Mouse (Mus musculus) heart, embryonic 11.5 days (tissue): ENCODE measurements around the gene Cldn9. TPM values are rescaled to one million over a fixed set of nuclear protein-coding genes. Genes with fewer than 3 reads are reported as not detected.

Source experiments
- ATAC-seq: fragments of 200-750 bp; cut with Nextera tagmentation; replicated peaks from 2 replicates; pipeline ENCODE4 v1.8.0; 2017; ENCODE audit warnings: moderate library complexity; ENCODE audit not compliant: insufficient number of reproducible peaks, low FRiP score, low TSS enrichment
- H3K27ac ChIP-seq: fragments of 300-500 bp; sonication (generic); 2 replicates; pipeline ENCODE4 v1.5.1; 2014; ENCODE audit warnings: mild to moderate bottlenecking, low read depth, low read length
- H3K27me3 ChIP-seq: fragments of 300-500 bp; sonication (generic); 2 replicates; pipeline ENCODE4 v1.6.1; 2014; ENCODE audit warnings: mild to moderate bottlenecking, low read length, mixed read lengths; ENCODE audit not compliant: control insufficient read depth, insufficient read depth
- H3K36me3 ChIP-seq: fragments of 300-500 bp; sonication (generic); 2 replicates; pipeline ENCODE4 v1.6.1; 2014; ENCODE audit warnings: mild to moderate bottlenecking, low read length, moderate library complexity, mixed read lengths; ENCODE audit not compliant: control insufficient read depth, insufficient read depth
- H3K4me1 ChIP-seq: fragments of 300-500 bp; sonication (generic); 2 replicates; pipeline ENCODE4 v1.6.1; 2014; ENCODE audit warnings: low read length; ENCODE audit not compliant: control insufficient read depth, insufficient read depth
- H3K4me2 ChIP-seq: fragments of 300-500 bp; sonication (generic); 2 replicates; pipeline ENCODE4 v1.6.1; 2014; ENCODE audit warnings: mild to moderate bottlenecking, moderate library complexity
- H3K4me3 ChIP-seq: fragments of 300-500 bp; sonication (generic); 2 replicates; pipeline ENCODE4 v1.5.1; 2014; ENCODE audit warnings: low read depth, low read length
- H3K9ac ChIP-seq: fragments of 300-500 bp; sonication (generic); 2 replicates; pipeline ENCODE4 v1.6.1; 2014; ENCODE audit warnings: mild to moderate bottlenecking, low read depth, low read length, moderate library complexity
- H3K9me3 ChIP-seq: fragments of 300-500 bp; sonication (generic); replicated peaks from 2 replicates; pipeline ENCODE4 v1.6.1; 2016; ENCODE audit warnings: low read length; ENCODE audit not compliant: control insufficient read depth
- WGBS: fragments of 180-500 bp; shearing (Covaris S2); extraction: QIAGEN DNeasy Blood & Tissue Kit; methylation state at CpG from one replicate; pipeline ENCODE4 v1.1.7; 2014; ENCODE audit not compliant: insufficient replicate concordance; 5-methylcytosine and 5-hydroxymethylcytosine counted together
- polyA plus RNA-seq: library from polyadenylated mRNA; unstranded; fragments of >200 nt; fragmentation: Nextera tagmentation; extraction: Ambion mirVana; gene quantifications from 2 replicates; pipeline ENCODE4 v1.2.1, GENCODE M21; 2014

Gene Cldn9
- polyA plus RNA-seq, 1 experiment from 2014 or later = 0.46 TPM

DNA sequence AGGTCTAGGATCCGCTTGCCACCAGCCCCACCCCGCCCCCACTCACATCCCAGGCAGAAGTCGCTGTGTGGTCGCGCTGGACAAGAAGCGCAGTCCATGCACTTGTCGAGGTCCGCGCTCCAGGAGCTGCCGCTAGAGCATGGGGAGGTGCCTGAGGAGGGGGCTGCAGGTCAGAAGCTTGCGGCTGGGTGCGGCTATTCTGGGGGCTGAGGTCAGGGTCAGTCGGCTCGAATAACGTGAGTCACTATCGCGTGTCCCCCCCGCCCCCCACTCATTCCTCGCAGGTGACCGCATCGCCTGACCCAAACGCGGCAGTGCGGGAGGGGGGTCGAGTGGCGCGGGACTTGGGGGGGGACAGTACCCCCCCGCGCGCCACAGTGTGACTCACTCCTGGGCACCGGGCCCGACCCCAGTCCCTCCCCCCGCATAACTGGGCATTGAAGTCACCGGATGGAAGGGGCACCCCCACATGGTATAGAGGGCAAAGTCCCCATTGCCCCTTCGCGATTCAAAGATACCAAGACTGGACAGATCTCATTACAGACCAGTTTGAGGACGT is 7.3 kb downstream of the Cldn9 start:
- no peak for ATAC-seq
- Histone ChIP-seq H3K4me3 (peak overlapping the region; percentile 73), H3K36me3 (no peaks in the 10 kb centered on the region), H3K27ac (peak overlapping the region; percentile 95), H3K9me3 (no peaks in the 10 kb centered on the region), H3K9ac (peak overlapping the region; percentile 86), H3K4me1 (peaks cover 21% of the 10 kb centered on the region), H3K27me3 (peaks cover 33% of the 10 kb centered on the region), H3K4me2 (peak overlapping the region; percentile 95)
- under 1% methylated on average over 37 of the region's 37 CpGs for WGBS

DNA sequence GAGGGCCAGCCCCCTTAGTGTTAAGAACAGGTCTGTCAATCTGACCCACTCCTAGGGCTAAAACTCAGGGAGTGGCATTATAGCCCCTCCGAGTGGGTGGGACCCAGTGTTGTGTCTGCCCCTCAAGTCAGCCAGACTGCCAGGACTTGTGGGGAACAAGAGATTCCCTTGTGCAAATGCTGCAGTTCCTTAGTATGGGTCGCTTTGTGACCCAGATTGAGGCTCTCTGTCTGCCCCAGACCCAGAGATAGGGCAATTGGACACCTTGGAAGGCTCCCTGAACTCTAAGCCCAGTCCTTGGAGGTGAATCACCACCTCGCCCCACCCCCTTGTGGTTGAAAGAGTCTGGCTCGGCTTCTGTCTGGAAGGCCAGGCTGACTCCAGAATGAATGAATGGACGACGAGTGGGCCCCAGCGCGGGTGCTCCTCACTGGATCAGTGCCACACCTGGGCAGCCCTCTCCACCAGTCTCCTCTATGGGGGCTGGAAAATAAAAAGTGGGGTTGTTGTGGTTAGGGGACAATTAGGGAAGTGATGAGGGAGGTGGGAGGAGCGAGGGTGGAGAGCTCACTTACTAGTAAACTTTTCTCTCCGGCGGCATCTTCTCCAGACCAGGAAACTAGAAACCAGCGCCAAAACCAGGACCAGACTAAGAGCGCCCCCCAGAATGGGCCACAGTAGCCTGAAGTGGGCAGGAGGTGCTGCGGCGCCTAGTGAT is 8.1 kb downstream of the Cldn9 start:
- Histone ChIP-seq H3K9me3 (no peaks in the 10 kb centered on the region), H3K9ac (peak overlapping the region; percentile 86), H3K27me3 (peaks cover 25% of the 10 kb centered on the region), H3K4me2 (peak overlapping the region; percentile 95), H3K36me3 (no peaks in the 10 kb centered on the region), H3K4me1 (peaks cover 21% of the 10 kb centered on the region), H3K4me3 (peak overlapping the region; percentile 73), H3K27ac (peak overlapping the region; percentile 95)
- ATAC-seq = no peak
- WGBS = 7% methylated on average over 15 of the region's 15 CpGs

DNA sequence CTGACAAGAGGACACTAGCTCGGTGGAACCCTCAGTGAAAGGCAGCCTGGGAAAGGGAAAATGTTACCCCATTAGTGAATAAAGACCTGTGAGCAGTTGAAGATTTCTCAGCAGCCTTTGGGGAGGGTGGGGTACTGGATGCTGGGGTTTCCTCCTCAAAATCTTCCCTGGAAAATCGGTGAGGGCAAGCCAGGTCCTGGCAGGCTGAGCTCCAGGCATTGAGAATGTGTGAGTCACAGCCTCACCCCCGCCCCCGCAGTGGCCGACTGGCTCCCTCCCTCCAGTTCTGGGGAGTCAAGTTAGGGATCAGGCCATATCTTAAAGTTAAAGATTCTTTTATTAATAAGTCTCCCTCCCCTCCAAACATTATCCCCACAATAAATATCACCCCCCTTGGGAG is 8.7 kb downstream of the Cldn9 start:
- H3K36me3 ChIP-seq = peaks cover 3% of the 10 kb centered on the region; the same call in 1 of the 2 replicates
- no peaks in the 10 kb centered on the region for H3K9me3 ChIP-seq
- peaks cover 21% of the 10 kb centered on the region for H3K4me1 ChIP-seq
- WGBS = 18% methylated on average over 5 of the region's 5 CpGs
- peak overlapping the region; percentile 86 for H3K9ac ChIP-seq
- peak overlapping the region; percentile 73 for H3K4me3 ChIP-seq
- H3K4me2 ChIP-seq = peak overlapping the region; percentile 95
- peaks cover 19% of the 10 kb centered on the region for H3K27me3 ChIP-seq
- no peak for ATAC-seq
- H3K27ac ChIP-seq = peak overlapping the region; percentile 95

DNA sequence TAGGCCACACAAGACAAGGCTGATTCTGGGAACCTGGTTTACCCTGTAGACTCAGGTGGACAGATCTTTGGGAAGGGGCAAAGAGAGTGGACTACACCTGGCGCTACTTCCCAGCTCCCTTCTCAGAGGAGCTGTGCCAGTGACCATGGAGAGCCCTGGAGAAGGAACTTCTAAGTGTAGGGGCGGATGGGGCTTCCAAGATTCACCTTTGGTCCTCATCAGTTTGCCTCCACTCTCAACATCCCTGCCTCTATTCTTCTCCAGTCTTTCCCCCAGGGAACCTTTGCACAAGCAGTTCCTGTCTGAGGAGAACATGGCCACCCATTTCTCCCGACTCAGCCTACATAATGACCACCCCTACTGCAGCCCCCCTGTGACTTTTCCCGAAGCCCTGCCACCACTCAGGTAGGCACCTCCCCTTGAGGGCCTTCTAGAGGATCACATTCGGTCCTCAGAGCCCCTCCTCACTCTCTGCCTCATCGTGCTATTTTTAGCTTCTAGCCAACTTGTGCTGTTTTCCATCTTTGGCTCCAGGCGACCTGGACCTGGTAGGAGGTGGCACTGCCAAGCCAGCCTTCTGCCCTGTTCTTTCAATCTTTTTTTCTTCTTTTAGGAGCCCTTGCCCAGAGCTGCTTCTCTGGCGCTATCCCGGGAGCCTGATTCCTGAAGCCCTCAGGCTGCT is 9.4 kb downstream of the Cldn9 start:
- 22% methylated on average over 9 of the region's 9 CpGs for WGBS
- peaks cover 21% of the 10 kb centered on the region for H3K4me1 ChIP-seq
- no peak for ATAC-seq
- peak overlapping the region; percentile 73 for H3K4me3 ChIP-seq
- no peaks in the 10 kb centered on the region for H3K9me3 ChIP-seq
- peak overlapping the region; percentile 95 for H3K4me2 ChIP-seq
- H3K36me3 ChIP-seq = peaks cover 7% of the 10 kb centered on the region
- peak overlapping the region; percentile 86 for H3K9ac ChIP-seq
- peaks cover 12% of the 10 kb centered on the region for H3K27me3 ChIP-seq
- peak overlapping the region; percentile 95 for H3K27ac ChIP-seq

DNA sequence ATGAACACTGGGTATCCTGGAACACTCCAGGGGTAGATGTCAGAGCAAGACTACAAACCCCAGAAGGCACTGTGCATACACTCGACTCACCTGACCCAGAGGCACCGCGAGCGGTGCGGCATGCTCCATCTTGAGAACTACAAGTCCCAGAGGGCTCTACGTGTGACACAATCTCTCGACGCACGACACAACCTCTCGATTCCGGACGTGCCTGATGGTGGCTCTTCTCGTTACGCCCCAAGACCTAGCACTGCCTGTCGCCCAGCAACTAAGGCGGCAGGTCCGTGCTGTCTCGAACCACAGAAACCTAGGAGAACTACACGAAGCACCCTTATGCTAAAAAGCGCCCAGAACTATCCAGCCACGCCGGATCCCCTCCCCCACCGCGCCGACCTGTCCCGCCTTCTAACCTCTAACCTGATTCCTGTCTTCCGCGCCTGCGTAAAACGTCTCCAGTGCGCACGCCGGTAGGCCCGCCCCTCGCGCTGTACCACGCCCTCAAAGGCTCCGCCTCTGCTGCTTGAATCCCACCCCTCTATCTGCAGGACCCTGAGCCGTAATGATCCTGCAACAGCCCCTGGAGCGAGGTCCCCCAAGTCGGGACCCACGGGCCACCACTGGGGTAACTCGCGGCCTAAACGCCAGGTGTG is 10.3 kb downstream of the Cldn9 start, which contains the start of the genes Hcfc1r1 and Thoc6:
Gene Hcfc1r1 (plus strand): TSS at position 173 of the 650 bp plus-strand sequence.
Gene Thoc6 (minus strand): TSS at position 459 of the 650 bp plus-strand sequence.
- WGBS = under 1% methylated on average over 45 of the region's 45 CpGs

DNA sequence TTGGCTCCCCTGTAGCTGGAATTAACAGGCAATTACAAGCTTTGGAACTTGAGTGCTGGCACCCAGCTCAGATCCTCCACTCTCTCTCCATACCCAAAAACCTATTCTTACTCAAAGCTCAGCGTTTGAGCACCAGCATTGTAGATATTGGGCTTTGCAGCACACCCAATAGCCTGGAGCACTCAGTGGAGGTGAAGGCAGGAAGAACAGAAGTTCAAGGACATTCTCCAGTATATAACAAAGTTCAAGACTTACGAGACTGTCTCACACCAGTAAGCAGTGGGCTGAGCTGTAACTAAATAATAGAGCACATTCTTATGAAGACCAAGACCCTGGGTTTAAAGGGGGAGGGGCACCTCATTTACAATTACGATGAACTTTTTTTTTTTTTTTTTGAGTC is 11.1 kb downstream of the Cldn9 start:
- peaks cover 16% of the 10 kb centered on the region for H3K36me3 ChIP-seq
- H3K9ac ChIP-seq = peak overlapping the region; percentile 39; the same call in 1 of the 2 replicates
- peak overlapping the region; percentile 95 for H3K4me2 ChIP-seq
- H3K9me3 ChIP-seq = no peaks in the 10 kb centered on the region
- no peaks in the 10 kb centered on the region for H3K27me3 ChIP-seq
- no peak for ATAC-seq
- H3K4me3 ChIP-seq = peak overlapping the region; percentile 73
- peaks cover 21% of the 10 kb centered on the region for H3K4me1 ChIP-seq
- WGBS = 56% methylated on average over 3 of the region's 3 CpGs
- H3K27ac ChIP-seq = no peak overlapping the region

More for the DNA sequence above, 10.3 kb downstream of the Cldn9 start, which contains the start of the genes Hcfc1r1 and Thoc6:
- Histone ChIP-seq H3K27me3 (peaks cover 3% of the 10 kb centered on the region), H3K36me3 (peaks cover 15% of the 10 kb centered on the region), H3K4me3 (peak within 1 kb of the TSS; percentile 73), H3K27ac (peak within 1 kb of the TSS; percentile 95), H3K4me1 (peaks cover 21% of the 10 kb centered on the region), H3K4me2 (peak within 1 kb of the TSS; percentile 95), H3K9ac (peak within 1 kb of the TSS; percentile 86), H3K9me3 (no peaks in the 10 kb centered on the region)
- peak; percentile 87 for ATAC-seq

DNA sequence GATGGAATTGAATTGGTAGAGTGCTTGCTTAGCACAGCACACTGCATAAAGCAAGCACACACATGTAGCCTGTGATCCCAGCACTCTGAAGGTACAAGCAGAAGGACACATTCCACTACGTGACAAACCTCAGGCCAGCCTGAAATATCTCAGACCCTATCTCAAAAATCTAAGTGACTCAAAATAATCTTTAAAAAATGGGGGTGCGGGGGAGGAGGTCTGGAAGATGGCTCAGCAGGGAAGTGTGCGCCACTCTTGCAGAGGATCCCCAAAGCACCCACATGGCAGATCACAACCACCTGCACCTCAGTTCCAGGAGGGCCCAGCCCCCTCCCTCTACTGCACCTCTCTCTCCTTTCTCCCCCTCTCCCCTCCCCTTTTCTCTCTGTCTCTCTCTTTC is 12.3 kb downstream of the Cldn9 start:
- Histone ChIP-seq H3K27ac (no peak overlapping the region), H3K27me3 (no peaks in the 10 kb centered on the region), H3K4me1 (peaks cover 21% of the 10 kb centered on the region), H3K36me3 (peaks cover 20% of the 10 kb centered on the region), H3K4me3 (no peak overlapping the region), H3K9me3 (no peaks in the 10 kb centered on the region), H3K4me2 (no peak overlapping the region), H3K9ac (no peak overlapping the region)
- no peak for ATAC-seq
- 89% methylated on average over 3 of the region's 3 CpGs for WGBS

DNA sequence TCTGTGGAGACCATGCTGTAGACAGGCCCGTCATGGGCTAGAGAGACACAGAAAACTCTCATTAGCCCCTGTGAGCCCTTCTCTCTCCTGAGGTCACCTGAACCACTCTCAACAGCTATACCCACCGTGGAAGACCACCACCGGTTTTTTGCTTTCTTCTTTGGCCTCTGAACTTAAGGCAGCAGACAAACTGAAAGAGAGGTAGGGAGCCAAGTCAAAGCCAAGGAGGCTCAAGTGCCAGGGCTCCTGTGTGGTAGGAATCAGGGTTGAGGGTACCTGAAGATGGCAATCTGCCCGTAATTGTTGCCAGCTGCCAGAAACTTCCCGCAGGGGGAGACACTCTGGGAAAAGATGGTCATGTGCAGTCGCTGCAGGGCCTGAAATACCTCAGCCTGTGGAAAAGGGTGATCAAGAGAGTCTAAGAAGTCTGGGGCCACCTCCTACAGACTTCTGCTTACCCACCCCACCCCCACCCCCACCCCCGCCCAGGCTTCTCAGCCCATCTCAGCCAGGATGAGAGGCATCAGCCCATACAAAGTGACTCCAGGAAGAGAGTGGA is 13.2 kb downstream of the Cldn9 start:
- Histone ChIP-seq H3K4me1 (peaks cover 15% of the 10 kb centered on the region), H3K4me3 (no peak overlapping the region), H3K36me3 (peaks cover 23% of the 10 kb centered on the region), H3K27me3 (no peaks in the 10 kb centered on the region), H3K9ac (no peak overlapping the region), H3K4me2 (no peak overlapping the region), H3K9me3 (no peaks in the 10 kb centered on the region), H3K27ac (no peak overlapping the region)
- ATAC-seq = no peak
- WGBS = 88% methylated on average over 7 of the region's 7 CpGs
